Mouse (Mus musculus) liver, adult 2 months (tissue): ENCODE results near the gene Rnase2b.

Experiments
- CTCF ChIP-seq: fragments of 200-500 bp; IDR thresholded peaks from 2 replicates; pipeline ENCODE4 v1.5.1; 2011; ENCODE audit warnings: low read depth, low read length, control low read depth
- POLR2A ChIP-seq: fragments of 200-500 bp; IDR thresholded peaks from 2 replicates; pipeline ENCODE4 v1.6.1; 2011; ENCODE audit warnings: low read length, control low read depth; ENCODE audit not compliant: insufficient read depth; ENCODE audit errors: extremely low read depth

DNA sequence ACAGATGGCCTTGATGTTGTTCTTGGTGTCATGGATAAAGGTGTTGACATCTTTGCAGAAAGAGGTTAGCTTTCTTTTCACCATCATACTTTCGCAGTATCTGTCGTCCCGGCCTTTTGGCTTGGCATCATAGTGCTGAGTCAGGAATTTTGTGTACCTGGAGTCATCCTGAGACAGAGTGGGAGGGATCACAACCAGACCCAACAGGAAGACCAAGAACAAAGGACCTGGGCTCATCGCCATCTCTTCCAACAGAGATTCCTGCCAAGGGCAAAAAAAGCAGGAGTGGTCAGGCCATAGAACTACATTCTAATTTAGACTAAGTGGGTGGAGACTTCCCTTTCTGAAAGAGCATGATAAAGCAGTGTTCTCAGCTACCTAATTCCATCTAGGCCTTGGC is 33.6 kb downstream of the Rnase2b start:
- TF ChIP-seq CTCF = no peak
- no peak for TF ChIP-seq POLR2A
